Mouse (Mus musculus) cortical plate, adult 2 months (tissue): Measurements from ENCODE around the gene Pink1.

ENCODE experiments used
- CTCF ChIP-seq: fragments of 200-500 bp; IDR thresholded peaks from 2 replicates; pipeline ENCODE4 v1.5.1; 2011; ENCODE audit warnings: mild to moderate bottlenecking, control low read depth, low read length; ENCODE audit not compliant: insufficient read depth; ENCODE audit errors: extremely low read depth
- POLR2A ChIP-seq: fragments of 200-500 bp; IDR thresholded peaks from 2 replicates; pipeline ENCODE4 v1.6.1; 2011; ENCODE audit warnings: mild to moderate bottlenecking, low read length, control low read depth; ENCODE audit not compliant: insufficient read depth; ENCODE audit errors: extremely low read depth

DNA sequence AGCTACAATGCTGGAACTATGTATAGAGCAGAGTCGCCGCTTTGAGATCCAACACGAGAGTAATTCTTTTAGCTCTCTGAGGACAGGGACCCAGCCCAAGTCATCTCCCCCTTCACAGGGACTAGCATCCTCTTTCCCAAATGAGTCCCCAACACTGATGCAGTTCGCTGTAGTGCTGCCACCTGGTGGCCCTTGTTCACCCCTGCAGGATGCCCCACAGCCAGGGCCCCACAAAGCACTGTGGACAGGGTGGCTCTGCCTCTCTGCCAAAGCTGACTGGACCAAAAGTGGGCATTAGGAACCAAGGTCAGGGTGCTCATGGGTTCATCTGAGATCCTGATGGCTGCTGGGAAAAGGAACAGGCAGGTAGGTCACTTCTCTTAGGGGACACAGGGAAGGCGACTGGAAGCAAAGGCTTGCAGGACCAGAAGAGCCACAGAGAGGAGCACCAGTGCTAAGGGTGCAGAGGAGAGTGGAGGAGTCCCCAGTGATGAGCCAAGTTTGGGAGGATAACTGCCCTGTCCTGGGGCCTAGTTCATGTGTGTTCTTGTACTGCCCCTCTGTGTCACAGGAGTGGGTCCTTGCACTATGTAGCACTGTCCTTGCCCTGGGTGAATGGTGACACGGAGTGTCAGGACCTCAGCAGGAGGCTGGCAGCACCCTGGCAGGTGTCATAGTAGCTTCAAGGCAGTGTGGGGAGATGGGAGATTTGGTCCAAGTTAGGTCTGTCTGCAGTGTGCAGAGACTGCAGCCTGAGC, 7.4 kb downstream of the Pink1 start:
- TF ChIP-seq POLR2A (no peak), CTCF (peak; percentile 76)
